Mouse (Mus musculus) spleen, embryonic (tissue): ENCODE results near the gene Slc2a6.

Experiments used
- CTCF ChIA-PET: fragments of 350-600 bp; sonication (Branson Sonifier 250); formaldehyde crosslinking; loops from one replicate; lab custom pipeline; 2022; lab: Charles Lee

Gene Slc2a6

DNA sequence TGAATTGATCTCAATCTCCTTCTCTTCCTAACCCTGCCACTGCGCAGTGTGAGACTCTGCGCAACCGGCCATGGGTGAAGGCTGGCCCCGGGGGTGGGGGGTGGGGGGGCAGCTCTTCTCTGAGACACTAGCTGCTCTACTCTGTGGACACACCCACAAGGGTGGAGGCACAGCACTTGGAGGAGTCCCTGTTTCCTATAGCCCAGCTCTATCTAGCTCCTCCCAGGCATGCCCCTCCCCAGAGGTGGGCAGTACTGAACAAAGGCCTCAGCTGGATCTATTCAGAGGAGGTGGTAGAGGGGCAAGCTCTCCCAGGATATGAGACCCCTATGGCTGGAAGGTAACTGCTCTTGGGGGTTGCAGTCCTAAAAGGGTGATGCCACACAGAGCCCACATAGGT lies 9.2 kb upstream of the Slc2a6 start:
- CTCF ChIA-PET = interaction anchor here (0.6 to 0.8 kb wide), 2 partner anchors 19 to 20 kb away, joined by 3 to 4 read pairs; no protein-coding TSS in a partner anchor

DNA sequence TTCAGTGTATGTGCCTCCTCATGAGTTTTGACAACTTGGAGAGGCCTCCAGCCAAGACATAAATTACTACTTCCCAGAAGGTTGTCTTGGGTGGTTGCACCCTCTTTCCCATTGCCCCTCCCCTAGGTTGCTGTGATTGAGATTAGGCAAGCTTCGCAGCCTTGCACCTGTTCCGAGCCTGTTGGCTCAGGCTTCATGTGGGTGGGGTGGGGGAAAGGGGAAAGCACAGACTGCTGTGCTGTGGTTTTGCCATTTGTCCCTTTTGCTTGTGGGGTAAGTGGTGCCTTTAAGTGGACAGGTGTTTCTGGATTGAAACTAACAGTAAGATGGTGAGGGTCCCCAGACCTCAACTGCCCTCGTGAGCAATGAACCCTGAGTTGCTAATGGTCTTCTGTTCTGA lies 8.2 kb upstream of the Slc2a6 start:
- CTCF ChIA-PET = interaction anchor here (1.1 kb wide), 1 partner anchor 18 kb away, joined by 4 read pairs; no protein-coding TSS in a partner anchor

DNA sequence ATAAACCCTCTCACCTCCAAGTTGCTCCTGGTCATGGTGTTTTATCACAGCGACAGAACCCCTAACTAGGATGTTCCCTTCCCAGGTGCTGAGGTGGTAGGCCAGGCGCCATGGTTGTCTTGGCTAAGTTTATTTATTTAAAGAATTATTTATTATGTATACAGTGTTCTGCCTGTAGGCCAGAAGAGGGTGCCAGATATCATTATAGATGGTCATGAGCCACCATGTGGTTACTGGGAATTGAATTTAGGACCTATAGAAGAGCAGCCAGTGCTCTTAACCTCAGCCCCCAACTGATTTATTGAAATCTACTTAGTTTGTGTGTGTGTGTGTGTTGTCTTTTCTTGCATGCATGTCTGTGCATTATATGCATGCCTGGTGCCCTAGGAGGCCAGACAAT lies 4.6 kb upstream of the Slc2a6 start:
- CTCF ChIA-PET = interaction anchor here (0.6 to 0.7 kb wide), 2 partner anchors 129 to 279 kb away, joined by 4 to 7 read pairs; no protein-coding TSS in a partner anchor

DNA sequence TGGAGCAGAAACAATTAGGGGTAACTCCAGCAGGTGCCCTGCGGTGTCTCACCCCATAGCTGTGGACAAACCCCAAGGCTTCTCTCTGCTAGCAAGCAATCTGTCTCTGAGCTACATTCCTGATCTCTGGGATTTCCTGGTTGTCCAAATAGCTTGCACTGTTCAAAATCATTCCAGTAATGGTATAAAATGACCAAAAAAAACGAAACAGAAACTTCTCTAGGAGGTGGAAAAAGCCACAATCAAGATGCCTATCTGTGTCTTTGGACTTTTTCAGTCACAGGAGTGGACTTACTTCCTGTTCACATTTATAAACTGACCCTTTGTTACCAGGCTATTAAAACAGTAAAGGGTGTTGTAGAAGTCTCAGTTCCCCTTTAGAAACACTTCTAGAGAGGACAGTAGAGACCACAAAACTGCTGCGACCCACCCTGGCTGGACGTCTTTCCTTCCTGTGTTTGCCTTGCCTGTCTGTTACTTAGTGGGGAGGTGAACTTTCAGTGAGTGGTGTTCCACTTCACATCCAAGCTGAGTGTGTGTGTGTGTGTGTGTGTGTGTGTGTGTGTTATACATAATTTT lies 728 bp upstream of the Slc2a6 start:
- CTCF ChIA-PET = interaction anchor here (0.8 kb wide), 2 partner anchors 10 to 11 kb away, joined by 3 read pairs; no protein-coding TSS in a partner anchor

DNA sequence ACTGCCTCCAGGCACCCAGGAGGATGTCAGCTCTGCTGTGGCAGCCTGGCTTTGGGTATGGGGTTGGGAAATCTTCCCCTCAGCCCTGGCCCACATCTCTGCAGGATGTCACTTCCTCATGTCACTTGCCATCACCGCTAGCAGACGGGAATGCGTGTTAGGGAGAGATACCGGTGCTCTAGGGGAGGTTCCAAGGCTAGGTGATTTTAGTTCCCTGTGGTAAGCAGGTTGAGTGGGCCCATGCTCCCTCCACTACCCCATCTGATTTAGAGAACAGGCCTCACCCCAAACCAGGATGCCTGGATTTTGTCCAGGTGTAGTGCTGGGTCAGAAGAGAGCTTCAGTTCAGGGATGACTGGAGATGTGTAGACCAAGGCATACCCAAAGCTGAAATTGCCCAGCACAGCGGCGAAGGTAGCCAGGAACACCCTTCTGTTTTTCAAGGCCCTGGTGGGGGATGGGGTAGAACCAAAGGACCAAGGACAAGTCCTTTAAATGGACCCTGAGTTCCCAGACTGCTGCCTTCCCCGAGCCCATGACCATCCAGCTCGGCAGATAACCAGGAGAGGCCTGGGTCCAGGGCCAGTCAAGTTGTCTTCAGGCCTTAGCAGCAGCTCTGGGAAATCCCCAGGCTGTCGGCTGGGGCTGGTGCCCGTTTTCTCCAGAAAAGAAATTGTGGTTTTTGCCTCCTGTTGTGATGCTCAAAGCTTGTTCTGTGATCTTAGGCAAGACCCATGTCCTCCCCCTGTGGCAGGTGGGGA lies 761 bp downstream of the Slc2a6 start:
- CTCF ChIA-PET = interaction anchor here (0.6 to 1.2 kb wide), 2 partner anchors 12 to 518 kb away, joined by 3 to 8 read pairs; no protein-coding TSS in a partner anchor

DNA sequence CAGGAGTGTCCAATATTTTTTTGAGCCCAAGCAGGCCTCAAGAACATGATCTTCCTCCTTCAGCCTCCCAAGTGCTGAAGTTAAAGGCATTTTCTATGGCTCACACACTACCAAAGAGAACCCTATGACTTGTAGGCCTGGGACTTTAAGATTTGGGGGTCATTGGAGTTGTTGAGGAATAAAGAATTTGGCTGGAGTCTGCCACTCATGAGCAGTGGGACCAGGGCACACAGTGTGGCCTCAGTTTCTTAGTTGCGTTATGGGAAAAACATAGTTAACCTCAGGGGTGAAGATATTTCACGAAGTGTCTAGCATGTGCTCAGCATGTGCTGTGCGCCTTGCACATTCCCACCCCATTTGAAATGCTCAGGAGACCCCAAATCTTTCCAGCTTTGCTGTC lies 1.5 kb downstream of the Slc2a6 start:
- CTCF ChIA-PET = interaction anchor here (0.6 kb wide), 1 partner anchor 517 kb away, joined by 8 read pairs; no protein-coding TSS in a partner anchor

DNA sequence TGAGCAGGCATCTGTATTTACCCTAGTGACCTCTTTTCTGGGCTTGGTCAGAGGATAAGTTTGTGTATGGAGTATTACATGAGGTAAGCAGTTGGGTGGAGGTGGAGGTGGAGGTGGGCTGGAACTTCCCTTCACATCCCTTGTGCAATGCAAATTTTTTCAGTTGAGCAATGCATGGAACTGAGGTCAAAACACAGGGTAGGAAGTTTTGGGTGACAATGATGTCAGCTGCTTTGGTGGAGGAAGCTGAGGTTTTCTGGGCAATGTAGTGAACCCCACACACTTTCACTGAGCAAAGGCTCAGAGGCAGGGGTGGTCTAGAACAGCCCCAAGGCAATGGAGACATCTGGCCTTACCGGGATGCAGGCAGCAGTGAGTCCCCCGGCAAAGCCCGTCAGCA lies 2.3 kb downstream of the Slc2a6 start:
- CTCF ChIA-PET = interaction anchor here (0.6 kb wide), 1 partner anchor 13 kb away, joined by 4 read pairs; no protein-coding TSS in a partner anchor

DNA sequence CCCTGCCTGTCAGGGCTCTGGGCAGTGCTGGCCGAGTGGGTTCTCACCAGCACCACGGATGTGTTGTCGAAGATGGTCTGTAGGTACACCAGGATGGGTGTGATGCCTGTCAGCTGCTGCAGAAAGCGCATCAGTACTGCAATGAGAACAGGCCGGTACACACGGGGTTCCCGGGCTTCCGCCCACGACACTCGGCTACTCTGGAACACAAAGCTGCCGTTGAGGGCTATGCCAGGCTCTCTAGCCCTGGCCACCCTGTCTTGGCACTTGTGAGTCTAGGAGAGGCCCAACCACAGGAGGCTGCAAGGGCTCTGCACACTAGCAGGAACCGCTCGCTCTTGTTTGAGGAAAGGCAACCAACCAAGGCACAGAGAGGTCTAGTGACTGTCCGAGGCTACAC lies 3.7 kb downstream of the Slc2a6 start:
- CTCF ChIA-PET = no interaction called here

- CTCF ChIA-PET = no interaction called here
Measured at GRCm38 (mm10) chr2:27022612-27023011, 5.2 kb downstream of the Slc2a6 start.

GRCm38 (mm10) chr2:27021103-27021502 lies 6.7 kb downstream of the Slc2a6 start:
- CTCF ChIA-PET = interaction anchor here (1.0 to 1.2 kb wide), 2 partner anchors 18 to 93 kb away, joined by 3 read pairs; no protein-coding TSS in a partner anchor

GRCm38 (mm10) chr2:27019530-27019929 lies 8.3 kb downstream of the Slc2a6 start:
- CTCF ChIA-PET = no interaction called here

- CTCF ChIA-PET = interaction anchor here (0.7 to 2.2 kb wide), 7 partner anchors 11 to 219 kb away, joined by 3 to 23 read pairs (median 3); no protein-coding TSS in a partner anchor
Measured at GRCm38 (mm10) chr2:27017802-27018201, 10.0 kb downstream of the Slc2a6 start.

DNA sequence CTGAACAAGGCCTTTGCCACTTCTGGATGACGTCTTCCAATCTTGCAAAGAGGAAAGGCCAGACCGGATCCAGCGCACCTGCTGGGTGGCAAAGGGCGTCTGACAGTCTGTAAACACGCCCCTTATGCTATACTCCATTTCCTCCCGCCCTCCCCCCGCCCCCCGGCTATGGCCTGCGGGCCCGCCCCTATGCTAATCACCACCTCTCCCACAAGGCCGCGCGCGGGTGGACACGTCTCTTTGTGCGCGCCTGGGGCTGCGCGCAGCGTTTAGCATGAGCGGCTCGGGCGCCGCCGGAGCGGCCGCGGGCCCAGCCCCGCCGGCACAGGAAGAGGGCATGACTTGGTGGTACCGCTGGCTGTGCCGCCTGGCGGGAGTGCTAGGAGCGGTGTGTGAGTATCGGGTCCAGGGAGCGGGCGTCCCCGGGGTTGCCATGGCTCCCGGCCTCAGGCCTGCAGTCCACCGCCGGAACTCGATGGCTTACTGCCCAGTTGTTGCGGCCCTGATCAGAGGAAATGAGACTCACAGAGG lies 18.0 kb downstream of the Slc2a6 start, which contains the start of gene Cacfd1:
TSS of gene Cacfd1 (plus strand) at position 213 of the 531 bp plus-strand sequence.
- CTCF ChIA-PET = no interaction called here

GRCm38 (mm10) chr2:27007701-27008100 lies 20.1 kb downstream of the Slc2a6 start:
- CTCF ChIA-PET = no interaction called here

GRCm38 (mm10) chr2:27006255-27006654 lies 21.5 kb downstream of the Slc2a6 start:
- CTCF ChIA-PET = no interaction called here

DNA sequence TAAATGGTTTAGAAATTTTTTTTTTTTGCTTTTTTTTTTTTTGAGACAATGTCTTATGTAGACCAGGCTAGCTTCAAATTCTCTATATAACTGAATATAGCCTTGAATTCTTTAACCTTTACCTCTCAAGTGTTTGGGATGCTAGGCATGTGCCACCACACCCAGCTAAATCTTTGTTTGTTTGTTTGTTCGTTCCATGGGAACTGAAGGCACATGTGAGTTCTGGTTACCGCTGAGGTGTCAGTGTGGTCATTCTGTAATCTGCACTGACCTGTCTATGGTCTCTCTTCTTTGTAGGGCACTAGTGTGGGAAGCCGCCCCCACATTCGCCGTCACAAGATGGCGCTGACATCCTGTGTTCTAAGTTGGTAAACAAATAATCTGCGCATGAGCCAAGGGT lies 29.8 kb downstream of the Slc2a6 start:
- CTCF ChIA-PET = interaction anchor here (0.5 to 0.7 kb wide), 2 partner anchors 17 to 1594 kb away, joined by 5 to 21 read pairs; no protein-coding TSS in a partner anchor

DNA sequence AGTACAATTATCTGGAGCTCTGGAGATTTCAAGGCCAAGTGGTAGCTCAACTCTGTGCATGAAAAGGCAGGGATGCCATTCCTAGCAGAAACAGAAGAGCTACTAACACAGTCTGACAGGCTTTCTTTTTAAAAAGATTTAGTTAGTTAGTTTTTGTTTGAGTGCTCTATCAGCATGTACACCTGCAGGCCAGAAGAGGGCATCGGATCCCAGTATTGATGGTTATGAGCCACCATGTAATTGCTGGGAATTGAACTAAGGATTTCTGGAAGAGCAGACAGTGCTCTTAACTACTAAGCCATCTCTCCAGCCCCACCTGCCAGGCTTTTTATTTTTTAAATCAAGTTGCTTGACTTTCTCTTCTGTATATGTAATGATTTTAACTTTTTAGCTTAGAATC lies 30.3 kb downstream of the Slc2a6 start:
- CTCF ChIA-PET = interaction anchor here (0.5 to 0.7 kb wide), 3 partner anchors 17 to 1595 kb away, joined by 3 to 21 read pairs (median 5); no protein-coding TSS in a partner anchor

DNA sequence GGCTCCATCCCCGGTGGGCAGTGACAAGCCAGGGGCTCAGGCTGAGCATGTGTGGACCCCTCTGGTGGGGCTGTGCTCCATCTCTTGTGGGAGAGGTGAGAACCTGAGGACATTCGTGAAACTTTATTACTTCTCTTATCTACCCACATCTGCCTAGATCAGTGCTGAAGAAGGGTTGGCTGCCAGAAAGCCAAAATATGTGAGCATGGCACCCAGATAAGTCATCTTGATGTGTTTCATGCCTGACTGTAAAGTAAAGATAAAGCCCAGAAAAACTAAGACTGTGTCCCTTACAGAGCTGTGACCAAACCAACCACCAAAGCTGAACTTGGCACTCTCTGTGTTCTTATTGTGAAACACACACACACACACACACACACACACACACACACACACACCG lies 33.9 kb downstream of the Slc2a6 start:
- CTCF ChIA-PET = no interaction called here

- CTCF ChIA-PET = no interaction called here
Measured at GRCm38 (mm10) chr2:26984640-26985039, 43.2 kb downstream of the Slc2a6 start.

- CTCF ChIA-PET = no interaction called here
Measured at GRCm38 (mm10) chr2:26984179-26984578, 43.6 kb downstream of the Slc2a6 start.

GRCm38 (mm10) chr2:26980361-26980760 lies 47.4 kb downstream of the Slc2a6 start:
- CTCF ChIA-PET = interaction anchor here (0.5 kb wide), 1 partner anchor 18 kb away, joined by 21 read pairs; no protein-coding TSS in a partner anchor

DNA sequence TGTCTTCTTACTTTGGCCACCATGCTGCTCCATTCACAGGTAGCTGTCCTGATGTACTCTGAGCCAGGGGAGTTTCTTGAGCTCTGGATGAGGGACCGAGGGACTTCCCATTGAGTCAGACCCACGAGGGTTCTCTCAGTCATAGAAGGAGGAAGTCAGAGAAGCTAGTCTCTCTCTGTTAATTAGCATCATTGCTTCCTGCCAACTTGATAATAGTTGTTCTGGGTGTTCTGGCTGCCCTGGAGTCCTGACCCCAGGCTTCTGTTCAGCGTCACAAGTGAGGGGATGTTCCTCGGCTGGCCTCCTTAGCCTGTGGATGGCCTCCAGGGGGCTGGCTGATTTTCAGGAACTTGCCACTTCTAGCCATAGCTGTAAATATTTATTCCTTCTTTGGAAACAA lies 53.8 kb downstream of the Slc2a6 start:
- CTCF ChIA-PET = no interaction called here
